Mouse (Mus musculus) liver, adult 2 months (tissue): ENCODE measurements around the gene Hmces.

Experiments used
- CTCF ChIP-seq: fragments of 200-500 bp; IDR thresholded peaks from 2 replicates; pipeline ENCODE4 v1.5.1; 2011; ENCODE audit warnings: low read depth, low read length, control low read depth
- POLR2A ChIP-seq: fragments of 200-500 bp; IDR thresholded peaks from 2 replicates; pipeline ENCODE4 v1.6.1; 2011; ENCODE audit warnings: low read length, control low read depth; ENCODE audit not compliant: insufficient read depth; ENCODE audit errors: extremely low read depth

DNA sequence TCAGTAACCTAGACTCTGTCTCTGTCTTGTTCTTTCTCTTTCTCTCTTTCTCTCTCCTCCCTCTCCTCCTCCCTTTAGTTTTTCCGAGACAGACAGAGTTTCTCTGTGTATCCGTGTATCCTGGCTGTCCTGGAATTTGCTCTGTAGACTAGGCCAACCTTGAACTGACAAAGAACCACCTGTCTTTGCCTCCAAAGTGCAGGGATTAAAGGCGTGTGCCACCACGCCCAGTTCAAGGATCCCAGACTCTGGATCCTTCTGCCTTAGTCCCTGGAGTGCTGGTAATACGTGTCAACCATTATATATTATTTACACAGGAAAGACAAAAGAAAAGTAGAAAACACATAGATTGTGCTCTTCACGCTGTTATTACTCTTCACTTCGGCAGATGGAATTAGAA is 42.5 kb upstream of the Hmces start:
- TF ChIP-seq CTCF (no peak), POLR2A (no peak)
